Mouse (Mus musculus) neutrophil, adult 65 days (primary cell): ENCODE data around the gene Tnnt2. TPM values are rescaled to one million over a fixed set of nuclear protein-coding genes. Genes with fewer than 3 reads are reported as not detected.

Experiments used
- total RNA-seq: library from RNA; stranded (reverse); gene quantifications from 2 replicates; pipeline ENCODE4 v1.2.4, GENCODE M21; 2023

Tnnt2 gene
- total RNA-seq: not detected in 2 replicates

DNA sequence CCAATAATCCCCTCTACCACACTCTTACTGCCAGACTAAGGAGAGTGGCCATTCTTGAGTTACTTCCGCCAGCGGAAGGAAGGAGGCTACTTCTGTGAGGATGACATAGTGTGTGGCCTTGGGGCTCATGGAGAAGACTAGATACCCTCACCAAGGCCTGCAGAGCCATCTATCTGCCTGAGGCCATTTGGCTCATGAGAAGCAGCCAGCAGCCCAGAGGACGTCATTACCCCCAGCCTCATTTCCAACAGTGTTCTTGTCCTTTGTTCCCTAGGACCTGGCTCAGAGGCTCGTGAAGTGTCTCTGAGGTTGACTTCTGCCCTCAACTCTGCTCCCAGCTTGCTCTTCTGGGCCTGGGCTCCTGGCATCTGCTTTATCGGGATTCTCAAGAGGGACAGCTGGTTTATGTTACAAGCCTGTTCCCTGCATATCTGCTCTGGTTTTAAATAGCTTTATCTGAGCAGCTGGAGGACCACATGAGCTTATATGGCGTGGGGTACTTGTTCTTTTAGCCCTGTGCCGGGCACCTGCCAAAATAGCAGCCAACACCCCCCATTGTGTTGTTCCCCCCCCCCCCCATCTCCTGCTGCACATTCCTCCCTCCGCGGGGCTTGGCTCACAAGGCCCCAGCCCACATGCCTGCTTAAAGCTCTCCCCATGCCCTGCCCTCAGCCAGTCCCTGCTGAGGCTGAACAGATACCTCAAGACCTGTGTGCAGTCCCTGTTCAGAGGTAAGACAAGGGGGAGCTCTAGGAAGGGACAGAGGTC, at the start of gene Tnnt2:
TSS of gene Tnnt2 (plus strand) at position 639 of the 768 bp plus-strand sequence.

DNA sequence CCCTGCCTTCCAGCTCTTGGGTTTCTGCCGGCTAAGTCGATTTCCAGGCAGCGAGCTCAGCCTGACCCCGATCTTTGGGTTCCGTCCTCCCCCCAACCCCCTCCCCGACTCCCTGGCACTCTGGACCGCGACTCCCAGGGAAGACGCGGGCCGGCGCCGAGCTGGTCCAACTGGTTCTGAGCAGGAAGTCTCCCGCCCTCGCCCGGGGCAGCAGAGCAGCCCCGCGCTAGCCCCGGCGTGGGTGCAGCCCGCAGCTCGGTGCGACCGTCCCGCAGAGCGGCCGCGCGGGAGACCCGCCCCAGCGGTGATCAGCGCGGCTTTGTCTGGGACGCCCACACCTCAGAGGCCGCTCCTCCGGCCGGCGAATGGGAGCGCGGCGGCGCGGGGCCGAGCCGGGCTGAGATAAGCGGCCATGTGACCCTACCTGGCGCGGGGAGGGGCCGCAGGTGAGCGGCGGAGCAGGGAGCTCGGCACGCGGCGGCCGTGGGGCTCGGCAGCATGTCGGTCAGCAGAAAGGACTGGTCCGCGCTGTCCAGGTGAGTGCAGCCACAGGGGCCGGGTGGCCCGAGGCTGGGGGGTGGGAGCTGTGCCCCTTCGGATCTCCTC, 17.6 kb upstream of the Tnnt2 start, which contains the start of gene Lad1:
TSS of gene Lad1 (plus strand) at position 118 of the 606 bp plus-strand sequence.

Other genes with a start within 250 kb of the Tnnt2 start
- 16.7 and 18.4 TPM in 2 replicates for gene Nav1, start 229.1 kb upstream of the Tnnt2 start, total RNA-seq
- gene Csrp1, start 116.3 kb upstream of the Tnnt2 start, total RNA-seq: 39.4 and 45.8 TPM in 2 replicates
- gene Phlda3, start 70.2 kb upstream of the Tnnt2 start, total RNA-seq: not detected in 2 replicates
- not detected in 2 replicates for gene Tnni1, start 56.9 kb upstream of the Tnnt2 start, total RNA-seq
- gene Lad1, start 17.8 kb upstream of the Tnnt2 start, total RNA-seq: not detected in 2 replicates
- not detected in 2 replicates for gene Pkp1, start 82.9 kb downstream of the Tnnt2 start, total RNA-seq
- not detected in 2 replicates for gene Igfn1, start 170.0 kb downstream of the Tnnt2 start, total RNA-seq
- gene Tmem9, start 171.8 kb downstream of the Tnnt2 start, total RNA-seq: 2.5 and 2.9 TPM in 2 replicates
- not detected in 2 replicates for gene Ascl5, start 214.4 kb downstream of the Tnnt2 start, total RNA-seq
- gene Cacna1s, start 216.4 kb downstream of the Tnnt2 start, total RNA-seq: 0.66 TPM in 1 of 2 replicates, not detected in the other